Mouse (Mus musculus) liver, embryonic 13.5 days (tissue): ENCODE measurements around the gene Fam104a. TPM values are rescaled to one million over a fixed set of nuclear protein-coding genes. Genes with fewer than 3 reads are reported as not detected.
"Not testable (repeated sequence)": the region's sequence is repeated elsewhere in the genome, so short reads cannot be mapped to it uniquely, and the experiment has no call there.

Experiments used
- ATAC-seq: fragments of 200-750 bp; cut with Nextera tagmentation; 2 replicates; pipeline ENCODE4 v1.8.0; 2017; ENCODE audit warnings: low read depth, mild to moderate bottlenecking, moderate number of reproducible peaks, moderate library complexity
- DNase-seq: peaks from one replicate; pipeline ENCODE4 v3.0.0; 2022
- H3K27ac ChIP-seq: fragments of 300-500 bp; sonication (generic); 2 replicates; pipeline ENCODE4 v1.5.1; 2015; ENCODE audit warnings: moderate library complexity, mild to moderate bottlenecking, inconsistent platforms
- H3K27me3 ChIP-seq: fragments of 300-500 bp; sonication (generic); 2 replicates; pipeline ENCODE4 v1.6.1; 2015; ENCODE audit warnings: mild to moderate bottlenecking, inconsistent platforms
- H3K36me3 ChIP-seq: fragments of 300-500 bp; sonication (generic); 2 replicates; pipeline ENCODE4 v1.6.1; 2015; ENCODE audit warnings: mild to moderate bottlenecking, inconsistent platforms
- H3K4me1 ChIP-seq: fragments of 300-500 bp; sonication (generic); replicated peaks from 2 replicates; pipeline ENCODE4 v1.6.1; 2015; ENCODE audit warnings: inconsistent platforms
- H3K4me2 ChIP-seq: fragments of 300-500 bp; sonication (generic); 2 replicates; pipeline ENCODE4 v1.6.1; 2015; ENCODE audit warnings: inconsistent platforms, mild to moderate bottlenecking, moderate library complexity
- H3K4me3 ChIP-seq: fragments of 300-500 bp; sonication (generic); replicated peaks from 2 replicates; pipeline ENCODE4 v1.5.1; 2015; ENCODE audit warnings: mild to moderate bottlenecking, inconsistent platforms
- H3K9ac ChIP-seq: fragments of 300-500 bp; sonication (generic); 2 replicates; pipeline ENCODE4 v1.6.1; 2015; ENCODE audit warnings: mild to moderate bottlenecking, inconsistent platforms
- H3K9me3 ChIP-seq: fragments of 300-500 bp; sonication (generic); replicated peaks from 2 replicates; pipeline ENCODE4 v1.6.1; 2016; ENCODE audit warnings: inconsistent platforms
- WGBS: fragments of 180-500 bp; shearing (Covaris S2); methylation state at CpG from one replicate; pipeline ENCODE4 v1.1.7; 2015; ENCODE audit not compliant: insufficient replicate concordance; 5-methylcytosine and 5-hydroxymethylcytosine counted together
- polyA plus RNA-seq: library from polyadenylated mRNA; unstranded; fragments of >200 nt; fragmentation: Nextera tagmentation; extraction: Ambion mirVana; gene quantifications from 2 replicates; pipeline ENCODE4 v1.2.1, GENCODE M21; 2015

The Fam104a gene
- polyA plus RNA-seq, 1 experiment from 2014 or later: 46.3 TPM

GRCm38 (mm10) chr11:113660213-113660612 lies 23.7 kb downstream of the Fam104a start:
- peaks cover 100% of the 10 kb centered on the region for H3K36me3 ChIP-seq
- not testable (repeated sequence) for DNase-seq, ATAC-seq, H3K9me3 ChIP-seq, H3K27me3 ChIP-seq, H3K4me1 ChIP-seq, H3K9ac ChIP-seq, H3K4me3 ChIP-seq, H3K27ac ChIP-seq, H3K4me2 ChIP-seq
- WGBS: 91% methylated on average over 3 of the region's 3 CpGs

DNA sequence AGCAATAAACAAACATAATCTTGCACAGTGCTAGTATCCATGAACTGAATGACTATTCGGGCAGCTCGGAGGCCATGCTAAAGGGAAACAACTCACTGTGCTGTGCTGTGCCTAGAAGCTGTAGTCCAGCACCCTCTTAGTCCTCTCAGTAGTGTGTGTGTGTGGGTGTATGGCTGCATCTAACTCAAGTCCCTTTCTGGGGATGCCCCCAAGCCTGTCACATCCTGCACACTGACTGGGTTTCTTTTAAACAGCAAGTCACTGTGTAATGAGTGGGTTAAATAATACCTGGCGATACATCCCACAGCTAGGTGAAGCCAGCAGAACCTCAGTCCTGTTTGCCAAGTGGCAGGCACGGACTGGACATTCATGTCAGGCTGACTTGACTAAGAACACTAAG lies 25.2 kb downstream of the Fam104a start:
- H3K4me1 ChIP-seq: no peaks in the 10 kb centered on the region
- H3K9me3 ChIP-seq: no peaks in the 10 kb centered on the region
- H3K27ac ChIP-seq: no peak overlapping the region
- 89% methylated on average over 4 of the region's 4 CpGs for WGBS
- DNase-seq (no peak), ATAC-seq (no peak)
- H3K4me2 ChIP-seq: no peak overlapping the region
- H3K9ac ChIP-seq: no peak overlapping the region
- no peaks in the 10 kb centered on the region for H3K27me3 ChIP-seq
- peaks cover 100% of the 10 kb centered on the region for H3K36me3 ChIP-seq
- H3K4me3 ChIP-seq: no peak overlapping the region

- no peak for DNase-seq
These were observed 25.6 kb downstream of the Fam104a start for GRCm38 (mm10) chr11:113658319-113658718.

DNA sequence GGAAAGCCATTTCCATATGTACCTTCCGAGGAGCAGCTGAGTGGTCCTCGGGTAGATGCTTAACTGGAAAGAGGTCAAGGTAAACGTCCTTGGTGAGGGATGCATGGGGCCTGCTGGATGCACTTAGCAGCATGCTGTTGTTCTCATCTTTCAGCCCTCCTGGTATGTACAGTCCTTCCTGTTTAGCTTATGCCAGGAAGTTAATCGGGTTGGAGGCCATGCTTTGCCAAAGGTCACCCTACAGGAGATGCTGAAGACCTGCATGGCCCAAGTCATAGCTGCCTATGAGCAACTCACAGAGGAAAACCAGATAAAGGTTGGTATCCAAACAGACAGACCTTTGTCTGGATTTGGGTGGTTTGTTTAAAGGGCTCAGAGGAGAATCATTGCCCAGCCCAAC lies 26.7 kb downstream of the Fam104a start:
- Histone ChIP-seq H3K4me1 (no peaks in the 10 kb centered on the region), H3K4me2 (no peak overlapping the region), H3K36me3 (peaks cover 100% of the 10 kb centered on the region), H3K9ac (no peak overlapping the region), H3K9me3 (no peaks in the 10 kb centered on the region), H3K27me3 (no peaks in the 10 kb centered on the region), H3K27ac (peak overlapping the region; percentile 53; the same call in 1 of the 2 replicates), H3K4me3 (no peak overlapping the region)
- ATAC-seq (no peak), DNase-seq (no peak)
- 77% methylated on average over 4 of the region's 4 CpGs for WGBS

More at GRCm38 (mm10) chr11:113658319-113658718, 25.6 kb downstream of the Fam104a start:
- Histone ChIP-seq H3K27me3 (no peaks in the 10 kb centered on the region), H3K36me3 (peaks cover 100% of the 10 kb centered on the region), H3K27ac (no peak overlapping the region), H3K9ac (no peak overlapping the region), H3K9me3 (no peaks in the 10 kb centered on the region), H3K4me3 (no peak overlapping the region), H3K4me2 (no peak overlapping the region), H3K4me1 (no peaks in the 10 kb centered on the region)
- WGBS: 85% methylated on average over 8 of the region's 8 CpGs
- ATAC-seq: no peak

DNA sequence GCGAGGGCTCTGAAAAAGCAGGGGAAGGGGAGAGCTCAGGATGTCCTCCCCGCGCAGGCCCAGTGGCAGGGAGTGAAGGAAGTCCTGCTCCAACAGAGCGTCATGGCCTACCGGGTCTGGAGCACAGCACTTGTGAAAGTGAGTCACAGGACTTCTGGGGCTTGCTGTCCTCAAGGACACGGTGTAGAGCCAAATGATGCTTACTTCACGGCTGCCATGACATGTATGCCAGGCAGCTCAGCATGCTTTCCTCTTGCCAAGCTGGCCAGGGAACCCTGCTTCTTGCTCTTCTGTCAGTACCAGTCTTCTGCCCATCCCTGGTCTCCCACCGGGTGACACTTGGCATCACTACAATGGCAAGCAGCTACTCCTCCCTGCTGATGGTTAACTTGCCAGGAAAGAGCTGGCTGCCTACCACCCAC lies 27.4 kb downstream of the Fam104a start:
- H3K4me2 ChIP-seq: no peak overlapping the region
- no peak overlapping the region for H3K9ac ChIP-seq
- H3K27ac ChIP-seq: no peak overlapping the region; the same call in 1 of the 2 replicates
- H3K9me3 ChIP-seq: no peaks in the 10 kb centered on the region
- no peak for DNase-seq
- H3K4me1 ChIP-seq: peaks cover 6% of the 10 kb centered on the region
- H3K27me3 ChIP-seq: no peaks in the 10 kb centered on the region
- WGBS: 79% methylated on average over 8 of the region's 8 CpGs
- H3K4me3 ChIP-seq: no peak overlapping the region
- peaks cover 100% of the 10 kb centered on the region for H3K36me3 ChIP-seq
- no peak for ATAC-seq

DNA sequence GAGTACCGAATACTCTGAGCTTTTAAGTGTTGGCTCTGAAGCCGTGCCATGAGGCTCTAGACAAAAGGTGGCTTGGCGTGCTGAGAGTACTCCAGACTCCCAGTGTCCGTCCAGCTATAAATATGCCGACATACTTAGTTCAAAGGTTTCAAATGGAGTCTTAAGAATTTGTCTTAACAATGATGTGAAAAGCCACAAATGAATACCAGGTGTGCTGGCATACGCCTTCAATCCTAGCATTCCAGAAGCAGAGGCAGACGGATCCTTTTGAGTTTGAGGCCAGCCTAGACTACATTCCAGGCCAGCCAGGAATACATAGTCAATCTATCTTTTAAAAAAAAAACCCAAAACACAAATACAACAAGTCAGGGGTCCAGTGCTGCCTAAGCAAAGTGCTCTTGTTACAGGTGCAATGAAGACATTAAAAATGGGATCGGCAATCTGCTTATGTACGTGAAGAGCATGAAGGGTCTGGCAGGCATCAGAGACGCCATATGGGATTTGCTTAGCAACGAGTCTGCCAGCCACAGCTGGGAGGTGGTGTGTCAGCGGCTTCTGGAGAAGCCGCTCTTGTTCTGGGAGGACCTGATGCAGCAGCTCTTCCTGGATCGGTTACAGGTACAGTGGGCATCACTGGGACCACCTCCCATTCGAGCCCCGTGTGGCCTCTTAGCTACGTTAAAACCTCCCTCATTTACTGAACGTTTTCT lies 29.2 kb downstream of the Fam104a start:
- no peaks in the 10 kb centered on the region for H3K9me3 ChIP-seq
- H3K27ac ChIP-seq: no peak overlapping the region
- DNase-seq (no peak), ATAC-seq (no peak)
- peaks cover 22% of the 10 kb centered on the region for H3K4me1 ChIP-seq
- 88% methylated on average over 18 of the region's 18 CpGs for WGBS
- H3K9ac ChIP-seq: no peak overlapping the region
- no peak overlapping the region for H3K4me3 ChIP-seq
- H3K27me3 ChIP-seq: no peaks in the 10 kb centered on the region
- no peak overlapping the region for H3K4me2 ChIP-seq
- peaks cover 83% of the 10 kb centered on the region for H3K36me3 ChIP-seq

- Histone ChIP-seq H3K4me3 (no peak overlapping the region), H3K4me1 (peaks cover 22% of the 10 kb centered on the region), H3K27ac (no peak overlapping the region), H3K36me3 (peaks cover 77% of the 10 kb centered on the region), H3K27me3 (no peaks in the 10 kb centered on the region), H3K9me3 (no peaks in the 10 kb centered on the region), H3K9ac (no peak overlapping the region), H3K4me2 (no peak overlapping the region)
- 94% methylated on average over 15 of the region's 15 CpGs for WGBS
- DNase-seq: no peak
- no peak for ATAC-seq
These were observed 29.9 kb downstream of the Fam104a start for GRCm38 (mm10) chr11:113654105-113654504.

- peak overlapping the region; percentile 89 for H3K27ac ChIP-seq
- peaks cover 34% of the 10 kb centered on the region for H3K4me1 ChIP-seq
- WGBS: 92% methylated on average over 6 of the region's 6 CpGs
- H3K27me3 ChIP-seq: no peaks in the 10 kb centered on the region
- H3K36me3 ChIP-seq: peaks cover 61% of the 10 kb centered on the region
- no peak for DNase-seq
- H3K4me3 ChIP-seq: no peak overlapping the region
- H3K9me3 ChIP-seq: no peaks in the 10 kb centered on the region
- H3K4me2 ChIP-seq: no peak overlapping the region
- no peak for ATAC-seq
- no peak overlapping the region for H3K9ac ChIP-seq
These were observed 31.4 kb downstream of the Fam104a start for GRCm38 (mm10) chr11:113652516-113652915.

- peak overlapping the region; percentile 82 for H3K4me2 ChIP-seq
These were observed 32.1 kb downstream of the Fam104a start for GRCm38 (mm10) chr11:113651907-113652273.

DNA sequence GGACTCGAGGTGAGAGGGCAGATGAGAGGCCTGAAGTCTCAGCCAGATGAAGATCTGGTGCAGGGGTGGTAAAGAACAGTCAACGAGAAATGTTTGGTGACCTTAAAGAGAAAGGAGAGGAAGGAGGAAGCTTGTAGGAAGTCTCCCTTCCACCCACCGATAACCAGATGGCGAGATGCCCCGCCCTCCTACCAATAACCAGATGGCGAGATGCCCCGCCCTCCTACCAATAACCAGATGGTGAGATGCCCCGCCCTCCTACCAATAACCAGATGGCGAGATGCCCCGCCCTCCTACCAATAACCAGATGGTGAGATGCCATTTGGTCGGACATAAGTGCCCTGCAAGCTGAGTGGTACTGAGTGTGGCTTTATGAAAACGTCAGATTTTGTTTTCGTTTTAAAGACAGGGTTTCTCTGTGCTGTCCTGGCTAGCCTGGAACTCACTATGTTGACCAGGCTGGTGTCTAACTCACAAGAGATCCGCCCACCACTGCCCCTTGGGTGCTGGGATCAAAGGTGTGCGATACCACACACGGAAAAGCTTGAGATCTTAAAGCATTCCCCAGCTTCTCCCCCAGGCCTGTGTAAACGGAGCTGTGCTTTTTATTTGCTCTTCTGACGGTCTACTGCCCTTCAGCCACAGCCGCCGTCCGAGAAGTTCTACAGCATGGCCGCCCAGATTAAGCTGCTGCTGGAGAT lies 32.6 kb downstream of the Fam104a start:
- WGBS: 60% methylated on average over 22 of the region's 22 CpGs
- peak; percentile 50 for ATAC-seq

More at GRCm38 (mm10) chr11:113651907-113652273, 32.1 kb downstream of the Fam104a start:
- no peak for DNase-seq
- H3K36me3 ChIP-seq: peaks cover 55% of the 10 kb centered on the region
- H3K27me3 ChIP-seq: no peaks in the 10 kb centered on the region
- no peak for ATAC-seq
- peaks cover 34% of the 10 kb centered on the region for H3K4me1 ChIP-seq
- 65% methylated on average over 8 of the region's 8 CpGs for WGBS
- H3K27ac ChIP-seq: peak overlapping the region; percentile 89
- H3K9me3 ChIP-seq: no peaks in the 10 kb centered on the region
- no peak overlapping the region for H3K9ac ChIP-seq
- H3K4me3 ChIP-seq: 0 out of 2 replicates have a peak overlapping the region, but pooled peaks have one; percentile 95

GRCm38 (mm10) chr11:113649353-113650210 lies 34.4 kb downstream of the Fam104a start, which contains the start of gene Slc39a11:
Gene Slc39a11 (minus strand): TSS chr11:113650079.
- peak; percentile 80 for ATAC-seq

More for the DNA sequence above, 32.6 kb downstream of the Fam104a start:
- Histone ChIP-seq H3K36me3 (peaks cover 49% of the 10 kb centered on the region), H3K4me1 (peaks cover 34% of the 10 kb centered on the region), H3K9me3 (no peaks in the 10 kb centered on the region), H3K27ac (peak overlapping the region; percentile 89), H3K4me2 (peak overlapping the region; percentile 82), H3K4me3 (peak overlapping the region; percentile 95), H3K27me3 (no peaks in the 10 kb centered on the region), H3K9ac (peak overlapping the region; percentile 44)
- peak; percentile 73 for DNase-seq

More at GRCm38 (mm10) chr11:113649353-113650210, 34.4 kb downstream of the Fam104a start, which contains the start of gene Slc39a11:
- H3K9me3 ChIP-seq: no peaks in the 10 kb centered on the region
- peak within 1 kb of the TSS; percentile 96 for H3K9ac ChIP-seq
- H3K27me3 ChIP-seq: no peaks in the 10 kb centered on the region
- peak within 1 kb of the TSS; percentile 82 for H3K4me2 ChIP-seq
- WGBS: under 1% methylated on average over 90 of the region's 91 CpGs
- peaks cover 34% of the 10 kb centered on the region for H3K4me1 ChIP-seq
- peak; percentile 50 for DNase-seq
- peak within 1 kb of the TSS; percentile 95 for H3K4me3 ChIP-seq
- peak within 1 kb of the TSS; percentile 89 for H3K27ac ChIP-seq
- H3K36me3 ChIP-seq: peaks cover 32% of the 10 kb centered on the region
